Mouse (Mus musculus) neural tube, embryonic 11.5 days (tissue): Measurements from ENCODE around the gene Pqlc2. TPM values are rescaled to one million over a fixed set of nuclear protein-coding genes. Genes with fewer than 3 reads are reported as not detected.

ENCODE experiments used
- ATAC-seq: fragments of 200-750 bp; cut with Nextera tagmentation; 2 replicates; pipeline ENCODE4 v1.8.0; 2017; ENCODE audit warnings: moderate number of reproducible peaks, mild to moderate bottlenecking, moderate TSS enrichment, moderate library complexity; ENCODE audit not compliant: insufficient read depth, low FRiP score, low TSS enrichment
- DNase-seq: peaks from one replicate; pipeline ENCODE4 v3.0.0-alpha.2; 2015; ENCODE audit warnings: low spot score
- H3K27ac ChIP-seq: fragments of 300-500 bp; sonication (generic); 2 replicates; pipeline ENCODE4 v1.5.1; 2014; ENCODE audit warnings: low read depth, mild to moderate bottlenecking, low read length
- H3K27me3 ChIP-seq: fragments of 300-500 bp; sonication (generic); 2 replicates; pipeline ENCODE4 v1.6.1; 2014; ENCODE audit warnings: mild to moderate bottlenecking, low read length, mixed read lengths; ENCODE audit not compliant: control insufficient read depth, insufficient read depth
- H3K36me3 ChIP-seq: fragments of 300-500 bp; sonication (generic); 2 replicates; pipeline ENCODE4 v1.6.1; 2014; ENCODE audit warnings: mild to moderate bottlenecking, low read length, moderate library complexity, mixed read lengths; ENCODE audit not compliant: control insufficient read depth, insufficient read depth
- H3K4me1 ChIP-seq: fragments of 300-500 bp; sonication (generic); 2 replicates; pipeline ENCODE4 v1.6.1; 2014; ENCODE audit warnings: low read length, mixed read lengths; ENCODE audit not compliant: control insufficient read depth, insufficient read depth
- H3K4me2 ChIP-seq: fragments of 300-500 bp; sonication (generic); 2 replicates; pipeline ENCODE4 v1.6.1; 2014; ENCODE audit warnings: low read depth, mild to moderate bottlenecking, moderate library complexity
- H3K4me3 ChIP-seq: fragments of 300-500 bp; sonication (generic); 2 replicates; pipeline ENCODE4 v1.5.1; 2014; ENCODE audit warnings: low read depth, low read length
- H3K9ac ChIP-seq: fragments of 300-500 bp; sonication (generic); 2 replicates; pipeline ENCODE4 v1.6.1; 2014; ENCODE audit warnings: mild to moderate bottlenecking, low read length
- H3K9me3 ChIP-seq: fragments of 300-500 bp; sonication (generic); 2 replicates; pipeline ENCODE4 v1.6.1; 2016; ENCODE audit warnings: low read length; ENCODE audit not compliant: control insufficient read depth
- WGBS: fragments of 180-500 bp; shearing (Covaris S2); extraction: QIAGEN DNeasy Blood & Tissue Kit; methylation state at CpG from one replicate; pipeline ENCODE4 v1.1.7; 2014; 5-methylcytosine and 5-hydroxymethylcytosine counted together
- polyA plus RNA-seq: library from polyadenylated mRNA; unstranded; fragments of >200 nt; fragmentation: Nextera tagmentation; extraction: Ambion mirVana; gene quantifications from 2 replicates; pipeline ENCODE4 v1.2.1, GENCODE M21; 2014

Pqlc2 gene
- polyA plus RNA-seq, 1 experiment from 2014 or later, result 12.8 TPM

GRCm38 (mm10) chr4:139250886-139251285 is 59.6 kb downstream of the Pqlc2 start:
- no peak for ATAC-seq
- Histone ChIP-seq H3K36me3 (no peaks in the 10 kb centered on the region), H3K27ac (no peak overlapping the region), H3K27me3 (no peaks in the 10 kb centered on the region), H3K4me2 (no peak overlapping the region), H3K9ac (peak overlapping the region; percentile 6; the same call in 1 of the 2 replicates), H3K9me3 (no peaks in the 10 kb centered on the region), H3K4me3 (no peak overlapping the region), H3K4me1 (peaks cover 27% of the 10 kb centered on the region)
- WGBS, result 79% methylated on average over 8 of the region's 8 CpGs
- no peak for DNase-seq

GRCm38 (mm10) chr4:139250043-139250442 is 60.5 kb downstream of the Pqlc2 start:
- no peak for DNase-seq
- no peak for ATAC-seq
- no peaks in the 10 kb centered on the region for H3K9me3 ChIP-seq
- 66% methylated on average over 5 of the region's 5 CpGs for WGBS
- H3K4me2 ChIP-seq, result no peak overlapping the region
- H3K9ac ChIP-seq, result no peak overlapping the region
- H3K27me3 ChIP-seq, result no peaks in the 10 kb centered on the region
- H3K4me1 ChIP-seq, result peaks cover 29% of the 10 kb centered on the region
- H3K27ac ChIP-seq, result no peak overlapping the region
- H3K36me3 ChIP-seq, result no peaks in the 10 kb centered on the region
- no peak overlapping the region for H3K4me3 ChIP-seq

GRCm38 (mm10) chr4:139248736-139249135 is 61.8 kb downstream of the Pqlc2 start:
- DNase-seq (no peak), ATAC-seq (no peak)
- Histone ChIP-seq H3K27me3 (no peaks in the 10 kb centered on the region), H3K4me2 (no peak overlapping the region), H3K36me3 (no peaks in the 10 kb centered on the region), H3K4me1 (peaks cover 31% of the 10 kb centered on the region), H3K9me3 (no peaks in the 10 kb centered on the region), H3K4me3 (no peak overlapping the region), H3K9ac (no peak overlapping the region), H3K27ac (no peak overlapping the region)
- WGBS, result 75% methylated on average over 5 of the region's 5 CpGs

GRCm38 (mm10) chr4:139247966-139248365 is 62.5 kb downstream of the Pqlc2 start:
- no peak overlapping the region for H3K4me2 ChIP-seq
- no peaks in the 10 kb centered on the region for H3K27me3 ChIP-seq
- DNase-seq, result no peak
- WGBS, result 77% methylated on average over 7 of the region's 7 CpGs
- no peaks in the 10 kb centered on the region for H3K36me3 ChIP-seq
- H3K9me3 ChIP-seq, result no peaks in the 10 kb centered on the region
- H3K27ac ChIP-seq, result no peak overlapping the region
- no peak overlapping the region for H3K4me3 ChIP-seq
- H3K9ac ChIP-seq, result no peak overlapping the region
- ATAC-seq, result no peak
- H3K4me1 ChIP-seq, result peaks cover 36% of the 10 kb centered on the region

- Histone ChIP-seq H3K27ac (0 out of 2 replicates have a peak overlapping the region, but pooled peaks have one; percentile 4), H3K4me3 (no peak overlapping the region), H3K9ac (no peak overlapping the region), H3K27me3 (no peaks in the 10 kb centered on the region), H3K4me2 (no peak overlapping the region), H3K4me1 (peaks cover 30% of the 10 kb centered on the region), H3K36me3 (no peaks in the 10 kb centered on the region), H3K9me3 (no peaks in the 10 kb centered on the region)
- ATAC-seq, result no peak
- DNase-seq, result no peak
- WGBS, result 50% methylated on average over 7 of the region's 7 CpGs
These were observed 64.2 kb downstream of the Pqlc2 start for GRCm38 (mm10) chr4:139246130-139246877.

- 80% methylated on average over 2 of the region's 2 CpGs for WGBS
- no peak overlapping the region for H3K27ac ChIP-seq
These were observed 65.0 kb downstream of the Pqlc2 start for GRCm38 (mm10) chr4:139245534-139245933.

GRCm38 (mm10) chr4:139244766-139245165 is 65.7 kb downstream of the Pqlc2 start:
- Histone ChIP-seq H3K4me1 (peaks cover 30% of the 10 kb centered on the region), H3K4me2 (no peak overlapping the region), H3K9ac (no peak overlapping the region), H3K27ac (no peak overlapping the region), H3K9me3 (no peaks in the 10 kb centered on the region), H3K36me3 (0 out of 2 replicates have a peak, but pooled peaks cover 2% of the 10 kb centered on the region), H3K4me3 (no peak overlapping the region), H3K27me3 (no peaks in the 10 kb centered on the region)
- WGBS, result 63% methylated on average over 6 of the region's 6 CpGs
- DNase-seq (no peak), ATAC-seq (no peak)

More at GRCm38 (mm10) chr4:139245534-139245933, 65.0 kb downstream of the Pqlc2 start:
- no peak overlapping the region for H3K4me3 ChIP-seq
- DNase-seq, result no peak
- H3K27me3 ChIP-seq, result no peaks in the 10 kb centered on the region
- ATAC-seq, result no peak
- no peaks in the 10 kb centered on the region for H3K36me3 ChIP-seq
- H3K4me1 ChIP-seq, result peaks cover 30% of the 10 kb centered on the region
- H3K9me3 ChIP-seq, result no peaks in the 10 kb centered on the region
- no peak overlapping the region for H3K9ac ChIP-seq
- H3K4me2 ChIP-seq, result no peak overlapping the region

GRCm38 (mm10) chr4:139244176-139244575 is 66.3 kb downstream of the Pqlc2 start:
- no peak overlapping the region for H3K4me2 ChIP-seq
- WGBS, result 62% methylated on average over 3 of the region's 3 CpGs
- 0 out of 2 replicates have a peak, but pooled peaks cover 3% of the 10 kb centered on the region for H3K36me3 ChIP-seq
- H3K4me3 ChIP-seq, result no peak overlapping the region
- H3K9ac ChIP-seq, result no peak overlapping the region
- DNase-seq (no peak), ATAC-seq (no peak)
- H3K4me1 ChIP-seq, result peaks cover 30% of the 10 kb centered on the region
- H3K27me3 ChIP-seq, result no peaks in the 10 kb centered on the region
- no peak overlapping the region for H3K27ac ChIP-seq
- H3K9me3 ChIP-seq, result no peaks in the 10 kb centered on the region
